Mouse (Mus musculus): Measurements from ENCODE around the gene 4932438A13Rik. TPM values are rescaled to one million over a fixed set of nuclear protein-coding genes. Genes with fewer than 3 reads are reported as not detected.

The 4932438A13Rik gene
- polyA plus RNA-seq, 1 experiment from 2014 or later, result 55.8 TPM

- Histone ChIP-seq H3K4me2 (peak overlapping the region; percentile 27), H3K4me3 (no peak overlapping the region), H3K4me1 (replicated peaks) (peaks cover 4% of the 10 kb centered on the region), H3K27me3 (no peaks in the 10 kb centered on the region), H3K36me3 (no peaks in the 10 kb centered on the region), H3K9me3 (no peaks in the 10 kb centered on the region), H3K27ac (replicated peaks) (no peak overlapping the region), H3K9ac (no peak overlapping the region)
- 20% methylated on average over 12 of the region's 12 CpGs for WGBS
- ATAC-seq (ENCODE audit: low read depth), result peak; percentile 89
Observed at GRCm38 (mm10) chr3:36840650-36841555, 22.0 kb upstream of the 4932438A13Rik start.

- H3K27me3 ChIP-seq, result no peaks in the 10 kb centered on the region
- peak overlapping the region; percentile 11; the same call in 1 of the 2 replicates for H3K4me2 ChIP-seq
- 69% methylated on average over 10 of the region's 10 CpGs for WGBS
- no peak overlapping the region for H3K4me3 ChIP-seq
- no peaks in the 10 kb centered on the region for H3K4me1 ChIP-seq (replicated peaks)
- H3K9me3 ChIP-seq, result no peaks in the 10 kb centered on the region
- no peak for ATAC-seq (ENCODE audit: low read depth)
- no peaks in the 10 kb centered on the region for H3K36me3 ChIP-seq
- H3K27ac ChIP-seq (replicated peaks), result no peak overlapping the region
- H3K9ac ChIP-seq, result no peak overlapping the region
Observed at GRCm38 (mm10) chr3:36853733-36854440, 9.0 kb upstream of the 4932438A13Rik start.

GRCm38 (mm10) chr3:36861411-36862410, 1.2 kb upstream of the 4932438A13Rik start:
- peaks cover 20% of the 10 kb centered on the region for H3K36me3 ChIP-seq
- H3K27me3 ChIP-seq, result no peaks in the 10 kb centered on the region
- no peak for ATAC-seq (ENCODE audit: low read depth)
- 94% methylated on average over 3 of the region's 3 CpGs for WGBS
- no peaks in the 10 kb centered on the region for H3K9me3 ChIP-seq
- H3K4me3 ChIP-seq, result no peak overlapping the region
- no peak overlapping the region for H3K9ac ChIP-seq
- peaks cover 6% of the 10 kb centered on the region for H3K4me1 ChIP-seq (replicated peaks)
- no peak overlapping the region for H3K27ac ChIP-seq (replicated peaks)
- no peak overlapping the region for H3K4me2 ChIP-seq

GRCm38 (mm10) chr3:36863427-36863826, 523 bp downstream of the 4932438A13Rik start:
- H3K27me3 ChIP-seq, result no peaks in the 10 kb centered on the region
- H3K4me3 ChIP-seq, result peak overlapping the region; percentile 82
- H3K9me3 ChIP-seq, result no peaks in the 10 kb centered on the region
- peak; percentile 51 for ATAC-seq (ENCODE audit: low read depth)
- peaks cover 6% of the 10 kb centered on the region for H3K4me1 ChIP-seq (replicated peaks)
- peak overlapping the region; percentile 73 for H3K4me2 ChIP-seq
- 3% methylated on average over 21 of the region's 23 CpGs for WGBS
- H3K27ac ChIP-seq (replicated peaks), result peak overlapping the region; percentile 84; the same call in 1 of the 2 replicates
- H3K36me3 ChIP-seq, result peaks cover 27% of the 10 kb centered on the region
- peak overlapping the region; percentile 92 for H3K9ac ChIP-seq

- Histone ChIP-seq H3K4me2 (peak overlapping the region; percentile 73), H3K27me3 (no peaks in the 10 kb centered on the region), H3K27ac (replicated peaks) (no peak overlapping the region), H3K36me3 (peaks cover 27% of the 10 kb centered on the region), H3K9ac (peak overlapping the region; percentile 92), H3K4me3 (peak overlapping the region; percentile 82), H3K4me1 (replicated peaks) (peaks cover 6% of the 10 kb centered on the region), H3K9me3 (no peaks in the 10 kb centered on the region)
- ATAC-seq (ENCODE audit: low read depth), result no peak
- 85% methylated on average over 4 of the region's 4 CpGs for WGBS
Observed at GRCm38 (mm10) chr3:36863881-36864280, 977 bp downstream of the 4932438A13Rik start.

GRCm38 (mm10) chr3:36864466-36864865, 1.6 kb downstream of the 4932438A13Rik start:
- H3K36me3 ChIP-seq, result peaks cover 27% of the 10 kb centered on the region
- no peak overlapping the region for H3K9ac ChIP-seq
- no peak overlapping the region for H3K4me3 ChIP-seq
- WGBS, result 97% methylated on average over 4 of the region's 4 CpGs
- no peak for ATAC-seq (ENCODE audit: low read depth)
- H3K4me2 ChIP-seq, result no peak overlapping the region
- no peaks in the 10 kb centered on the region for H3K27me3 ChIP-seq
- no peaks in the 10 kb centered on the region for H3K9me3 ChIP-seq
- H3K27ac ChIP-seq (replicated peaks), result no peak overlapping the region
- H3K4me1 ChIP-seq (replicated peaks), result peaks cover 6% of the 10 kb centered on the region

GRCm38 (mm10) chr3:36905372-36905771, 42.5 kb downstream of the 4932438A13Rik start:
- H3K27me3 ChIP-seq, result no peaks in the 10 kb centered on the region
- ATAC-seq (ENCODE audit: low read depth), result no peak
- H3K4me1 ChIP-seq (replicated peaks), result no peaks in the 10 kb centered on the region
- no peak overlapping the region for H3K27ac ChIP-seq (replicated peaks)
- 96% methylated on average over 3 of the region's 3 CpGs for WGBS
- peaks cover 23% of the 10 kb centered on the region for H3K36me3 ChIP-seq
- no peak overlapping the region for H3K4me3 ChIP-seq
- H3K4me2 ChIP-seq, result no peak overlapping the region
- H3K9me3 ChIP-seq, result no peaks in the 10 kb centered on the region
- H3K9ac ChIP-seq, result no peak overlapping the region

- no peak overlapping the region for H3K4me3 ChIP-seq
- no peaks in the 10 kb centered on the region for H3K4me1 ChIP-seq (replicated peaks)
- H3K27me3 ChIP-seq, result no peaks in the 10 kb centered on the region
- 96% methylated on average over 2 of the region's 2 CpGs for WGBS
- H3K27ac ChIP-seq (replicated peaks), result no peak overlapping the region
- H3K4me2 ChIP-seq, result no peak overlapping the region
- H3K36me3 ChIP-seq, result peaks cover 30% of the 10 kb centered on the region
- no peak for ATAC-seq (ENCODE audit: low read depth)
- H3K9ac ChIP-seq, result no peak overlapping the region
- no peaks in the 10 kb centered on the region for H3K9me3 ChIP-seq
Observed at GRCm38 (mm10) chr3:36917832-36918231, 54.9 kb downstream of the 4932438A13Rik start.

GRCm38 (mm10) chr3:36918322-36918721, 55.4 kb downstream of the 4932438A13Rik start:
- H3K4me1 ChIP-seq (replicated peaks), result no peaks in the 10 kb centered on the region
- peaks cover 29% of the 10 kb centered on the region for H3K36me3 ChIP-seq
- H3K4me3 ChIP-seq, result no peak overlapping the region
- H3K27me3 ChIP-seq, result no peaks in the 10 kb centered on the region
- ATAC-seq (ENCODE audit: low read depth), result no peak
- H3K9me3 ChIP-seq, result no peaks in the 10 kb centered on the region
- H3K27ac ChIP-seq (replicated peaks), result no peak overlapping the region
- no peak overlapping the region for H3K9ac ChIP-seq
- 98% methylated on average over 4 of the region's 4 CpGs for WGBS
- no peak overlapping the region for H3K4me2 ChIP-seq

GRCm38 (mm10) chr3:36941572-36941971, 78.7 kb downstream of the 4932438A13Rik start:
- Histone ChIP-seq H3K4me3 (no peak overlapping the region), H3K36me3 (peaks cover 27% of the 10 kb centered on the region), H3K27ac (replicated peaks) (no peak overlapping the region), H3K9ac (no peak overlapping the region), H3K4me2 (no peak overlapping the region), H3K4me1 (replicated peaks) (no peaks in the 10 kb centered on the region), H3K27me3 (no peaks in the 10 kb centered on the region), H3K9me3 (no peaks in the 10 kb centered on the region)
- 10% methylated on average over 5 of the region's 5 CpGs for WGBS
- no peak for ATAC-seq (ENCODE audit: low read depth)

- Histone ChIP-seq H3K9ac (no peak overlapping the region), H3K4me2 (no peak overlapping the region), H3K4me1 (replicated peaks) (no peaks in the 10 kb centered on the region), H3K36me3 (peaks cover 28% of the 10 kb centered on the region), H3K4me3 (no peak overlapping the region), H3K27ac (replicated peaks) (no peak overlapping the region), H3K27me3 (no peaks in the 10 kb centered on the region), H3K9me3 (no peaks in the 10 kb centered on the region)
- ATAC-seq (ENCODE audit: low read depth), result no peak
- 70% methylated on average over 6 of the region's 6 CpGs for WGBS
Observed at GRCm38 (mm10) chr3:36942108-36942507, 79.2 kb downstream of the 4932438A13Rik start.
